Mouse (Mus musculus) left cerebral cortex, adult 8-10 months (tissue): ENCODE measurements around the gene Dbx2. TPM values are rescaled to one million over a fixed set of nuclear protein-coding genes. Genes with fewer than 3 reads are reported as not detected.
A peak's percentile ranks its signal among the peaks of the same experiment; 100 is the strongest.

Experiments used
- DNase-seq, 2 experiments: peaks; one replicate each; pipeline ENCODE4 v3.0.0; 2022; ENCODE audit warnings: low spot score in 2 of 2
- total RNA-seq, 4 experiments: library from RNA; stranded (reverse); gene quantifications; 2 replicates each; pipeline ENCODE4 v1.2.4; 2022

The Dbx2 gene
- total RNA-seq, result 10 to 100 TPM; 20.5 to 29.2 (median 23.5) TPM

DNA sequence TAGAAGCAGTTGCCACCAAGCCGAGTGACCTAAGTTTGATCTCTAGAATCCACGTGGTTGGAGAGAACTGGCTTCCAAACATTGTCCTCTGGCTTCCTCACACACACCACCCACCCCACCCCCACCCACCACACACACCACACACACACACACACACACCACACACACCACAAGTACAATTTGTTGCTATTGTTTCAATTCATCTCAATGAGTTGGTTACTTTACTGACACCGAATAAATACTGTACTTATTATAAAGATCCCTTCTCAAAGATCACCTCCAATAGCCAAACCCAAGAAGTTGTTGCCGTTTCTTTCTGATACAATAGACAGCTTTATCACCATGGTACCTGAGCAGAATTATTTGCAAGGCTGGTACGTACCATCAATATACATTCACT, at the start of gene Dbx2:
TSS of gene Dbx2 (minus strand) at position 101 of the 400 bp plus-strand sequence.
- no peak for DNase-seq

DNA sequence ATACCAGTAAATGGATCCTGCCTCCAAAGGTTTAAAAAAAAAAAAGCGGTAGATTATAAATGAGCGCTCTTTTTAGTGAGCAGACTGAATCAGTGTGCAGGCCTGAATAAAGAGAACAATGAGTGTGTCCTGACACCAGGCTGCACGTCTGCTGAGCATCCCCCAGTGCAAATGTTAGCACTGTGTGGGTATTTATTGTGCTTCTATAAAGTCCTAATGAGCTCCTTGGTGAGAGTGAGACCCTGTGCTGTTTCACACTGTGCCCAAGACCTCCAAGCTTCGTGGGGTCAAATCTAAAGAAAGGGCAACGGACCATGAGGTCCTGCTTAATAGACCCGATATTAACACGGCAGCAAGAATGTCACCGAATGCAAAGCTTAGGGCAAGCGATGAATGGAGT, 46.4 kb upstream of the Dbx2 start:
- DNase-seq, result no peak

DNA sequence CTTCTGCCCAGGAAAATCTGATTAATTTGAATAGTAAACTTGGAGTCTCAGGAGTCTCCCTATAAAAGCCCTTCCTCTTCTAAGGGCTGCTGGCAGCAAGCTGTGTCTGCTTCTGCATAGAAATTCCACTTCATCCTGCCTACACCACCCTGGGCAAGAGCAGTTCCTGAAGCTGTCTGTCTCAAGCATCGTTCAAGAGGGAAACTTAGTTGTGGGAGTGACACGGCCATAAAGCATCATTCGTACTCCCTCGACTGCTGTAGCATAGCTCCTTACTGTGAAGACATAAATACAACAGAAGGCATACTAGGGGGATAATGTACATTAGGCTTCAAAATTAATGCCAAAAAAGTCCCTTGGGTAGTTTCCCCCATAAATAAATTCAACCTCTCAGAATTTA, 45.8 kb upstream of the Dbx2 start:
- DNase-seq, result no peak

DNA sequence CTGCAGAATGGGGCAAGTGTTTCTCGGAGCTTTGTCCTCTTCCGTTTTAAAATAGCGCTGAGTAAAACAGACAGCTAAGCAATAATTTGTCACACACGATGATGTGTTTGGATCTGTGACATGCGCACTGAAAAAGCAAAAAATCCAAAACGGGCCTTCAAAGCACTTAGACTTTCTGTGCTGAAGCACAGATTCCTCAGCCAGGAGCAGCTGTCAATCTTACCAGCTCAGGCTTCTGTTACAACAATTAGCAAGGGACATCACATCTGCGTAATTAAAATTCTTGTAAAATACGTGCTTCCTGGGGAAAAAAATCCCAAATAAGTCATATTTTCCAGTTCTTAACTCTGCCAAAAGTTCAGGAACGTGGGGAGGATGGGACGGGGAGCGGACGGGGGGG, 43.6 kb upstream of the Dbx2 start:
- no peak for DNase-seq

DNA sequence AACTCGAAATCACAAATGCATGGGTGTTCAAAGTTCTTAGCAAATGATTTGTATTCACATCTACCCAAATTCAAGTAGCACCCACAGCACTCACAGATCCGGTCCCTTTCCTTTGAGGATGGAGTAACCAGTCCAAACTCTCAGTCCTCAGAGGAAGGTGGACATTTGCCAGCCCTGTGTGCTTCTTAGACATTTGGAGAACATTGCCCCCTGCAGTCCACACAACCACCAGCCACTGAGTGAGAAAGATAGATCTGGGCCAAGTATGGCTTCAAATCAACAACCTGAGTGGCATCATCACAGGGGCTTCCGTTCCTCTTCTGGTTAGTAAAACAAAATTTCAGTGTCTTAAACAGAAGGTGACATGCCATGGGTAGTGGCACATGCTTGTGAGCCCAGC, 38.0 kb upstream of the Dbx2 start:
- peak in 1 of 2 experiments; percentile 43 for DNase-seq

DNA sequence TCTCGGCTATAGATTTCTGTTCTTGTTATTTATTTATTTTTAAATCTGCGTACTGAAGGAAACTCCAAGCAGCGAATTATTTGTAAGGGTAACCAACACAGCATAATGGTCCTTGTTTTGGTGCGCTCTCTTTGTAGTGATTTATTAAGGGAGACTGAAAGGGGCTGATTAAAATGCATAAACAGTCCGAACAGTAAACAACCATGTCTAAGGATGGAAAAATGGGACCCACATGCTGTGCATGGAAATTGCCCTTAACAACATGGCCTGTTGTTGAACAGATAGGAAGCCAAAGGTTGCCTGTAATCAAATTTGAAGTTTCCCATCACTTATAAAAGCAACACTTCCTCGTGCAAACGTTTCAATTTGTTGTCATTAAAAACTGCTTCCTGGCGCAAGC, 35.8 kb upstream of the Dbx2 start:
- DNase-seq, result no peak

DNA sequence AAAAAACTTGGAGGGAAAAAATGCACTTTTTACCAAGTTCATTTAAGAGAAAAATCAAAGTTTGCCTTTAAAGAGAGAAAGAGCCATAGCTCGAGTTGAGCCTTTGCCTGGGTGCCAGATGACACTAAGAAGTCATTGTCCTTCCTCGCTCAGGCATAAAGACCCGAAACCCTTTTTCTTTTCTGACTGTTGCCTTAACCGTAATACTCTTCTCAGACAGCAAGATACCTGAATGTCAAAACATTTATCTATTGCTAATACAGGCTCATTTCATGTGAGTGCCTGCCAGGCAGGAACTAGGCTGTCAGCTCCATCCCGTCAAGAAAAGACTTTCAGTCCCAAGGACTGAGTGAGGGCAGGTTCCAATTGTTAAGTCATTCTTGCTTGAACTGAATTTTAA, 35.4 kb upstream of the Dbx2 start:
- no peak for DNase-seq

DNA sequence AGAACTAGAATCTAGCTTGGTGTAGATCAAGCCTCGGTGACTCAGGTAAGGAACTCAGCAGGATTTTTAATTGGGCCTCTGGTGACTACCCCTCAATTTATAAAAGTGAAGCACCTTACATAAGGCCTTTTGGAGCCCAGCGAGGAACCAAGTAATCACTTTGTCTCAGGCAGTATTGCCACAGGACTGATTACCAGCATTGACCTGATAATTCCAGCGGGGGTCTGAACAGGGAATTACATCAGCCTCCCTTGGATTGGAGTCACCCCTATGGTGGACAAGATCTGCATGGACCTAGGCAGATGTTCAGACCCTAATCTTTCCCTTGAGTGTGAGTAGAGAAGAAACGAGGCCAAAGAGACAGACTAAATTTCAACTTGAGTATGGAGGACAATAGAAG, 26.9 kb upstream of the Dbx2 start:
- DNase-seq, result no peak

DNA sequence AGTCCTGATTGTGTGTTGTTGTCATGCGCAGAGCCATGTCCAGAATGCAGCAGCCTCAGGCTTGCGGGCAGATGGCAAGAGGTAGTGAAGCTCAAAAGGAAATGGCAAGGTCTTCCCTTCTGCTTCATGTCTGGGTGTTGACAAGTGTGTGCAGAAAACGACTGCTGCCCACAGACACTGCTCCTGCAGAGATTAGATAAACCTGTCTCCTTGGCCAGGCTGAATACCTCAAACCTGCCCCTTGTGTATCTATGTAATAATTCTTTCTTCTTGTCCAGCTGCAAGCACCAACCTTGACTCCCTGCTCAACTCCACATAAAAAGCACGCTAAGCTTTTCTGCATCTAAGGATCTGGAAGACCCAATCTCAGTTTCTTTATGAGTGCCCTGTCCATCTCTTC, 19.9 kb upstream of the Dbx2 start:
- DNase-seq, result no peak

DNA sequence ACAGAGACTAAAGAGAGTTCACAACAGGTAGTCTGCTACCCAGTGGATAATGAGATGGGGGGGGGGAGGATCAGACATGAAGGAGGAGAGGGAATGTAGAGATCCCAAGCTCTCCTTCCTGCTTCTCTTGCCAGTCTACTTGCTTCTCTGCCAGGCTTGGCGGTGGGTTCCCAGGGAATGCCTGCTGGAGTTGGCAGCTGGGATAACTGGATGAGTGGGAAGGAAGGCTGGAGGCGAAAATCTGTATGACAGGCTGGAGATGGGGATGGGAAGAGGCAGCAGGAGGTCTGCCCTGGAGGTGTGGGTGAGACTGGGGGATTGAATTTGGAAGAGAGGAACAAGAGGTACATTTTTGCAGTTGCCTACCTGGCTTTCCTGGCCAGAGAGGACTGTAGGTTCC, 19.4 kb upstream of the Dbx2 start:
- DNase-seq, result peak in 1 of 2 experiments; percentile 29

DNA sequence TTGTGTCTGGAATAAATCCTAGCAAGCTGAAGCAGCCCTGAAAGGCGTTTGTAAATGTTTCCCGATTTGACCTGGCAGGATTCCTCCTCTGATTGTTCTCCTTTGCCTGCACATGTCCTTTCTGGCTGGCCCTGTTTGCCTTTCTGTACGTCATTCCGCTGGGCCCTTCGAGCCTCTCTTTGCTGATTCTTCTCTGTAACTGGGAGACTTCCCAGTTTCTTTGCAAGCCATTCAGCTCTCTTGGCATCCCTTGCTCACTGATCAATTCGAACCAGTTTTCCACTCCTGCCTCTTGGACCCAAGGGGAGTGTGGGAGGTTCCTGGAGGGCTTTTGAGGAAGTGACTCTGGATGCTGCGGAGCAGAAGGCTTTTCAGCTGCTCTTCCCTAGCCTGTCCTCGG, 11.4 kb upstream of the Dbx2 start:
- peak in 1 of 2 experiments; percentile 80 for DNase-seq

DNA sequence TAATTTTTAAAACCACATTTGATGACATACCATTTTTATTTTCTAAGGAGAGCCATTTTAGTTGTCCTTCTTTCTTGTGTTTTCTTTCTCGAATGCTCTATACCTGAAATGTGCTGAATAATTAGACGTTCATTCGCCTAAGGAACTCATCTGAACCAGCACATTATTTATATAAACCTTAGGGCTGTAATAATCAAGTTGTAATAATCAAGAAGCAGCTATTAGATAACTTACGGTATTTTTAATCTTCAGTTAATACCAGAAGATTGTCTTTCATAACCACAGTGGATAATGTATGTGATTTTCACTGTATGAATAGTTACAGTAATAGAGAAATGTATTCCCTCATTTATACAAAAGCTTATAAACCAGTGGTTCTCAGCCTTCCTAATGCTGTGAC, 9.2 kb upstream of the Dbx2 start:
- no peak for DNase-seq

DNA sequence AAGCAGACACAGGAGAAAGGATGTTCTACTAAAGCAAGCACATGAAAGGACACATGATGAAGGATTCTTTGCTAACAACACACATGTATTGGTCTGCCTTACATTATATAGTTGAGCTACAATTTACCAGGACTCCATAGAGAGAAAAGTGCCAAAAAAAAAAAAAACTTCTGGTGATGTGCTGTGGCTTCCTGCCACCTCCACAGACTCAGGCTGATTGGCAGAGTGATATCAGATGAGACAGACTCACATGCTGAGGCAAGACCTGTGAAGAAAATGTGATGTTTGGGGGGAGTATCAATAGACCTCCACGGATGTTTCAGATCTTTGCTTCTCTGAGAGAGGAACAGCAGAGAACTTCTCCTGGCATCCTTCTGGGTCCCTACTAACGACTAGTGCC, 6.0 kb upstream of the Dbx2 start:
- no peak for DNase-seq

DNA sequence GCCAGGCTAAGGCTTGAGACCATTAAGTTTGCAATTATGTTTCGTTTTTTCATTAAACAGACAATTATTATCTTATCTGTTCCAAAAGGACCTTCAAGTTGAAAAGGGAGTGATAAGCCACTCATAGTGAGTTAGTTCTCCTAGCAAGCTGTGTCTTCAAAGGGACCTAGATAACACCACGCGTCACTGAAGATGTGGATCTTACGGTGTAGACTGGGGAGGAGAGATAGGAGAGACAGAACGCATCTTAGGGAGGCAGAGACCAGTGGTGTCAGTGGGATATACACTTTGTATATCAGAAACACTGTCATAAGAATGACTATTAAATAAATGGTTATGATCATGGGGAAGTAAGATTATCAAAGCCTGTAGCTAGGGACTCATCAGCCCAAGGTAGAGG, 4.6 kb upstream of the Dbx2 start:
- no peak for DNase-seq

DNA sequence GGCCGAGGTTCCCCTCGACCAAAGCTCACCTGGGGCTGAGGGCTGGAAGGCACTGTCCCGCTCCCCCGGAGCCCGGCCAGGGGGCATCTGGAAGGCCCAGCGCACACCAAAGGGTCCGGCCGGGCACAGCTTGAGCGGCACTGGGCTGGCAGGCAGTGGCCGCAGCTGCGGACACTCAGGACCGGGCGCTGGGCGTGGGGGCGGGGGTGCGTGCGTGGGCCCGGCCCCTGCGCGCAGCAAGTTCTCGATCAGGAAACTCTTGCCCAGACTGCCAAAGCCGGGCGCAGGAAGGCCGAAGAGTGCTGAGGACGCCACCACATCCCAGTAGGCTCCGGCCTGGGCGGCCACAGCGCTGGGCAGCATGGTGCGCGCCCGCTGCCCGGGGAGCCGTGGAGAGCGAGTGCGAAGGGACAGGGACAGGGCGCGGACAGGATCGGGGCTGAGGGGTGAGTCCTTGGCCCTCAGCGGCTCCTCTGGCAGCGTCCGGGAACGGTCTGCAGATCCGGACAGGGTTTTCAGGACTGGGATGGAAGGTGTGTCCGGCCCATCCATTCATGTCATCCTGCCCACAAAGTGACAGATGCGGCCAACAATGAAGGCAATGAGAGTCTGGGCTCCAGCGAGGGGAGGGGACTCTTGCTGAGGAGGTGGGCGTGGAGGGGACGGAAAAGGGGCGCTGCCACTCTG, 1.4 kb downstream of the Dbx2 start:
- no peak for DNase-seq

DNA sequence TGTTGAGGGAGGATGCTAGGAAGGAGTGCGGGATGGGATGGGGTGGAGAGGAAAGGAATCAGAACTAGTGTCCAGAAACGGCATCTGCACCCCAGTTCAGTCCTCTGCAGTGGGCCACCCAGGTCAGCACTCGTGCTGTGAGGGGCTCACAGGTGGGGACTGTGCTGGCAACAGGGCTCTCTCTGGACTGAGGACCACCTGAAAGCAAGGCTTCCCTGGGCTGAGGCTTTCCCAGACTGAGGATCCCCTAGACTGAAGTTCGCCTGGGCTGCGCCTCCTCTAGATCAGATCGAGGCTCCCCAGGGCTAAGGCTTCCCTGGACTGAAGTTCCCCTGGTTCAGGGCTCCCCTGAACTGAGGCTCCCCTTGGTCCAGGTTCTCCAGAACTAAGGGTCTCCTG, 1.9 kb downstream of the Dbx2 start:
- DNase-seq, result no peak

DNA sequence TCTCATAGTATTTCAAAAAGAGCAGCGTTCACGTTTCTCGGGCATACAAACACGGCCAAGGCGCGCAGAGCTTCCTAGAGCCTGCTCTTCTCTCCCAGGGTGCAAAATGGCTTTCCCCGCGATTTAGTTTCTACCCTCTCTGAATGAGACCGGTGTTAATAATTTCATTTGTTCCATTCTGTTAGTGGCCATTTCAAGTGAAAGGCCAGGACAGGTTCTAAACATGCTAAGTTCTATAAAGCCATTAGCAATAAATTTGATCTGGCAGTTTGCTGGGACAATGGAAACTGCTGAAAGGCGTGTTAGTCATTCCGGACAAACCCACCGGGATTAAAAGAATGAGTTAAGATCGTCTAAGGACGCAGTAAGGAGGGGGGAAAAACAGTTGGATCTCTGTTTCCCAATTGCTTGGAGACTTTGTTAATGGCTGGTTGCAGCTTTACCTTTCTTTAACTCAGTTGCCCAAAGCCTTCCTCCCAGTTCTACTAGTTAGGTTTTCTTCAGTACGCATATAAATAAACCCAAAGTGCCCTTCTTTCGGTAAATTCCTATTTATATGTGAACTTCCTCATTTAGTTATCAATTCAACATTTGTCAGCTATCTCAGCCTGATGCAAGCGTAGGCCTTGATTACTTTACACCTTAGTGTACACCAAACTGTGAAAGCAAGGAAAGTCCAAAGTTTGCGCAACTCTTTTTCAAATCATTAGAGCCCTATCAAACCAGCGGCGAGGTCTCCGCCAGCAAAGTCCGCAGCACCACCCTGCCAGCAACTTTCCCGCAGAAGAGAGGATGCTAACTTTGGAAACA, 2.7 kb downstream of the Dbx2 start:
- no peak for DNase-seq

DNA sequence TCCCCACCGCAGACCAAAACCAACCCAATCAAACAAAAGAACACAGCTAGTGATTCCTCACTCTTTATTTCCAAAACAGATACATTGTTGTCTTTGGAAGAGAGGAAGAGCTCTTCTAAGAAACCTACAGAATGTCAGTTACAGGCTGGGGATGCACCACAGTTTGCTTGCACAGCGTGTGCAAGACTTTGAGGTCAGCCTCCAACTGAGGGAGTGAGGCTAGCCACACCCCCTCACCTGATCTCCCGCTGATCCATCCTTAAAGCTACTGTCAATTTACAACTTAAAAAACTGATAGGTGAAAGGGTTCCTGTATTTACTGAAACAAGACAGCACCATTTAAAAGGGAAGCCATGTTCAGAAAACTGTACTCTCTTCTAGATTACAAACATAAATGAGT, 3.9 kb downstream of the Dbx2 start:
- no peak for DNase-seq

DNA sequence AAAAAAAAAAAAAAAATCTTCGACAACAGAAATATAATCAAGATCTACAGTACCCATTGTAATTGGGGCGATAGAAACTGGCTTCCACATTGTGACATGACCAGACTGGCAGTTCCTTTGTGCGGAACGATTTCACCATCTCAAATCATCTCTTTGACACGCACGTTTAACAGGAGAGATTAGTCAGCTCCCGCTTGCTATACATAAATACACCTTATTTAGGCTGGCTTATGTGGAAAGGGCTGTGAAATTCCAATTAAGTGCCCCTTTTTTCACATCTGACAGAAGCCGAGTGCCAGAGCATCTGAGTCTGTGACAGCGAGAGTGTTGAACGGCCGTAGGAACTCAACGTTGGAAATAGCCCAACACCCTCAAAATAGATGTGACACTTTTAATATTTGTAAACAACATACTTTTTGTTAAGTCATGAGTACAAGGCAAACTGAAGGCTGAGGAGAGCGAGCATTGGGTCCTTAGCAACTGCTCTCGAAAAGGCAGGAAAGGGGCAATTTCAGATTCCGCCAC, 12.2 kb downstream of the Dbx2 start:
- no peak for DNase-seq

DNA sequence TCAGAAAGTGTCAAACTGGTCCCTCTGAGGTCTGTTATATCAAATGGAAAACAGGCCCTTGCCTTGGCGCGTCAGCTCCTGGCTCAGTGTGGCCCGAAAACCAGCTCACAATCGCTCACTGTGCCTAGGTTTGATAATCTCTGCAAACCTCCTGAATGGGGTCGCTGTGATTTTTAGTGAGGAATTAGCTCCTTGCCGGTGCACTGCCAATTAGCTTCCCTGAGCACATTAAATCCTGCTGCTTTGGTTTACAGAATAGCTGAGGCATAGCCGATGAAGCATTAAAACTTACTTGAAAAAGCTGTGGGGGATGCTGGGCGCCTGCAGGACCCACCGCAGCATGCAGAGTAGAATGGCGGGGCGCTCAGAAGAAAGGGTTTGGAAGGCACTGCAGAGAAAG, 15.4 kb downstream of the Dbx2 start:
- peak in 1 of 2 experiments; percentile 31 for DNase-seq

DNA sequence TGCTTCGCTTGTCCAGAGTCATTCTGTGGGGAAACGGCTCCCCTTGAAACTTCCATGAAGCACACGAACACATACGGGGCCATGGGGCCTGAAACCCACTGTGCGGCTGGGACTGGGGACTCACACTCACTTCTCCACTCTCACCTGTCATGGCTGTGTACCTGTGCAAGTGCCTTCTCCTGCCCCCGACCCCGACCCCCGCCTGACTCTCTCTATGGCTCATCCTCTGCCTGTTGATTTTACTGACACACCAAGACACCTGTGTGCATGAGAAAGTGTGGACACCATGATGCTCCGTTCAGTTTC, 16.0 kb downstream of the Dbx2 start:
- no peak for DNase-seq

DNA sequence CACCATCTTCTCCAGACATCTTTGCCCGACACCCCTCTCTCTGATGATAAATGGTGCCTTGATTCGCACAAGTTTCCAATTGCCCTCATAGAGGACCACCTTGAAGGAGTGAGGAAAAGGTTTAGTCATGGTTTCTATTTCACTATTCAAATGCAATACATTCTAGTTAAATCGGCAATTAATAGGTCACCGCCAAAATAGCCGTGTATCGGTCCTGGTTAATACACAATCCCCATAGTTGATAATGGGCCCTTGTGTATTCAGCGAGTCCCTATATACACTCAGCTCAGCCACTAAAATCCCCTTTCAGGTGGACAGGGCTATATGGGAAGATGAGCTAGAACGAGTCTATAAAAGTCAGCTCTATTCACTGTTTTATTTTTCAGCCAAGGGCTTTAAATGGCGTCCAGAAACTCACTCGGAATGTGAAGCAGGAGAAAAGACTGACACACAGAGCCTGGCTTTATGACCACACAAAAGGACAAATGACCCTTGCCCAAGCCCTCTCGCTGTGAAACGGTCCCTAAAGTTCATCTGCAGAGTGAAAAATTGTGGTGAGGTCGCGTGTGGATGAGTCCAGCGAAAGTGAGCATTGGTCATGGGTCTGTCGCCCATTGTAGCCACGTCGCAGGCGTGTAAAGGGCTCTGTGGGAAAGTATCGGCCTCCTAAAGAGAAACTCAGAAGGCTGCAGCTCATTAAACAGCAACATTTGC, 16.5 kb downstream of the Dbx2 start:
- no peak for DNase-seq
